Mouse (Mus musculus): ENCODE results near the gene Dvl1. TPM values are rescaled to one million over a fixed set of nuclear protein-coding genes. Genes with fewer than 3 reads are reported as not detected.

The Dvl1 gene
- polyA plus RNA-seq, 1 experiment: 46.6 TPM

DNA sequence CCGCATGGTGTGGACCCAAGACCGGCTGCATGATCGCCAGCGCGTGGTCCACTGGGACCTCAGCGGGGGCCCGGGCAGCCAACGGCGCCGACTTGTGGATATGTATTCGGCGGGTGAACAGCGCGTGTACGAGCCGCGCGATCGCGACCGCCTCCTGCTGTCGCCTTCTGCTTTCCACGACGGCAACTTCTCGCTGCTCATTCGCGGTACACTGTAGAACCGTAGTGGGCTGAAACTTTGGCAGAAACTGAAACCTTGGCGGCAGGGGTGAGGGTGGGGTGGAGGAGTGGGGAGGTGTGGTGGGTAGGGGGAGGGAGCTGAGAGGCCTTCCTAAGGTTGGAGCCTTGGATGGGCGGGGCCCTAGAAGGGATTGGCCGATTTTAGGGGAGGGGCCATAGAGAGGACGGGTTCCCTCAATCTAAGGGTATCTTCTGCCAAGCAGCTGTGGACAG, 6.2 kb upstream of the Dvl1 start:
- Histone ChIP-seq H3K79me3 (ENCODE audit: low read depth) (peaks cover 4% of the 10 kb centered on the region), H3K36me3 (ENCODE audit: control insufficient read depth, insufficient read depth) (peaks cover 9% of the 10 kb centered on the region), H3K79me2 (ENCODE audit: control insufficient read depth, insufficient read depth) (peaks cover 14% of the 10 kb centered on the region), H3K27me3 (ENCODE audit: control insufficient read depth, insufficient read depth, insufficient read length) (no peaks in the 10 kb centered on the region), H3K4me3 (ENCODE audit: insufficient read depth, poor library complexity, severe bottlenecking) (peak overlapping the region; percentile 37), H3ac (ENCODE audit: control insufficient read depth, insufficient read length, low read depth) (peak overlapping the region; percentile 61)
- TF ChIP-seq CEBPB (IDR thresholded peaks at IDR 0.05; ENCODE audit: low read depth) (no peak), FOSL1 (IDR thresholded peaks at IDR 0.05; ENCODE audit: insufficient read depth, low read length, poor library complexity, severe bottlenecking) (no peak), CTCF (IDR thresholded peaks at IDR 0.05; ENCODE audit: control insufficient read depth, insufficient read depth, insufficient read length) (peak; percentile 64)

- Histone ChIP-seq H3ac (ENCODE audit: control insufficient read depth, insufficient read length, low read depth) (no peak overlapping the region), H3K4me3 (ENCODE audit: insufficient read depth, poor library complexity, severe bottlenecking) (no peak overlapping the region), H3K36me3 (ENCODE audit: control insufficient read depth, insufficient read depth) (peaks cover 9% of the 10 kb centered on the region), H3K79me2 (ENCODE audit: control insufficient read depth, insufficient read depth) (peaks cover 14% of the 10 kb centered on the region), H3K27me3 (ENCODE audit: control insufficient read depth, insufficient read depth, insufficient read length) (no peaks in the 10 kb centered on the region), H3K79me3 (ENCODE audit: low read depth) (peaks cover 4% of the 10 kb centered on the region)
- TF ChIP-seq CTCF (IDR thresholded peaks at IDR 0.05; ENCODE audit: control insufficient read depth, insufficient read depth, insufficient read length): no peak
- no peak for TF ChIP-seq CEBPB (IDR thresholded peaks at IDR 0.05; ENCODE audit: low read depth)
- TF ChIP-seq USF1 (IDR thresholded peaks at IDR 0.05; ENCODE audit: low read depth): no peak
- no peak for TF ChIP-seq MYOD1 (IDR thresholded peaks at IDR 0.05; ENCODE audit: control insufficient read depth, insufficient read length, low read depth)
- no peak for TF ChIP-seq MAX (IDR thresholded peaks at IDR 0.05)
- no peak for TF ChIP-seq MYOG (IDR thresholded peaks at IDR 0.05; ENCODE audit: control insufficient read depth, extremely low read depth, insufficient read length)
- TF ChIP-seq FOSL1 (IDR thresholded peaks at IDR 0.05; ENCODE audit: insufficient read depth, low read length, poor library complexity, severe bottlenecking): no peak
Measured at GRCm38 (mm10) chr4:155841651-155842270, 5.4 kb upstream of the Dvl1 start.

- peaks cover 10% of the 10 kb centered on the region for H3K79me3 ChIP-seq (ENCODE audit: low read depth)
- H3K79me2 ChIP-seq (ENCODE audit: control insufficient read depth, insufficient read depth): peaks cover 22% of the 10 kb centered on the region
- H3K4me3 ChIP-seq (ENCODE audit: insufficient read depth, poor library complexity, severe bottlenecking): no peak overlapping the region
- no peak overlapping the region for H3ac ChIP-seq (ENCODE audit: control insufficient read depth, insufficient read length, low read depth)
- peaks cover 9% of the 10 kb centered on the region for H3K36me3 ChIP-seq (ENCODE audit: control insufficient read depth, insufficient read depth)
- H3K27me3 ChIP-seq (ENCODE audit: control insufficient read depth, insufficient read depth, insufficient read length): no peaks in the 10 kb centered on the region
- TF ChIP-seq MYOG (IDR thresholded peaks at IDR 0.05; ENCODE audit: control insufficient read depth, extremely low read depth, insufficient read length) (no peak), MAX (IDR thresholded peaks at IDR 0.05) (no peak), USF1 (IDR thresholded peaks at IDR 0.05; ENCODE audit: low read depth) (no peak), FOSL1 (IDR thresholded peaks at IDR 0.05; ENCODE audit: insufficient read depth, low read length, poor library complexity, severe bottlenecking) (no peak)
Measured at GRCm38 (mm10) chr4:155843231-155843630, 4.0 kb upstream of the Dvl1 start.

DNA sequence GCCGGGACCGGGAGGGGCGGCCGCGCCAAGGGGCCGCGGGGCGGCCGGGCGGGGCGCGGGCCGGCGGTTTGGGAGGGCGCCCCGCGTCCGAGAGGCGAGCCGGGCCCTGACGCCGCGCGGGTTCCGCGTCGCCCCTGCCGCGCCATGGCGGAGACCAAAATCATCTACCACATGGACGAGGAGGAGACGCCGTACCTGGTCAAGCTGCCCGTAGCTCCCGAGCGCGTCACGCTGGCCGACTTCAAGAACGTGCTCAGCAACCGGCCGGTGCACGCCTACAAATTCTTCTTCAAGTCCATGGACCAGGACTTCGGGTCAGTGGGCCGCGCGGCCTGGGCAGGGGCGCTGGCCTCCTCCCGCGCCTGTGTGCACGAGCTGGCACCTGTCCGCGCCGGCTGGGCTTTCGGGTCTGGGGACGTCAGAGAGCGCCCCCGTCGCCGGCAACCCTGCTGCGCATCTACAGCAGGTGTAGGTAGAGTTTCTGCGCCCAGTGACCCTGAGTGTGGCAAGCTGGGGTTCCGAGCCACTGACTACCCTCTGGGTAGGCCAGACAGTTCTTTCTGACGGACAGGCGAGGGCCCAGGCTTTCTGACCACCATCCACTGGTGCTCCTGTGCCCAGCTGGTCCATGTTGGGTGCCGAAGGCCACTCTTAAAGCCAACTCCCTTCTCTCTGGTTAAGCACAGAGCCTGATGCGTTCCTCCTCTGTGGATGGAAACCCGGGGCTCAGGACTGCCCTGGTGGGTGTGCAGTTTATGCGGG, 570 bp downstream of the Dvl1 start:
- Histone ChIP-seq H3ac (ENCODE audit: control insufficient read depth, insufficient read length, low read depth) (peak overlapping the region; percentile 81), H3K79me2 (ENCODE audit: control insufficient read depth, insufficient read depth) (peaks cover 54% of the 10 kb centered on the region), H3K4me3 (ENCODE audit: insufficient read depth, poor library complexity, severe bottlenecking) (peak overlapping the region; percentile 76), H3K79me3 (ENCODE audit: low read depth) (peaks cover 51% of the 10 kb centered on the region), H3K36me3 (ENCODE audit: control insufficient read depth, insufficient read depth) (peaks cover 9% of the 10 kb centered on the region), H3K27me3 (ENCODE audit: control insufficient read depth, insufficient read depth, insufficient read length) (no peaks in the 10 kb centered on the region)
- TF ChIP-seq CTCF (IDR thresholded peaks at IDR 0.05; ENCODE audit: control insufficient read depth, insufficient read depth, insufficient read length) (peak; percentile 22), FOSL1 (IDR thresholded peaks at IDR 0.05; ENCODE audit: insufficient read depth, low read length, poor library complexity, severe bottlenecking) (no peak)

DNA sequence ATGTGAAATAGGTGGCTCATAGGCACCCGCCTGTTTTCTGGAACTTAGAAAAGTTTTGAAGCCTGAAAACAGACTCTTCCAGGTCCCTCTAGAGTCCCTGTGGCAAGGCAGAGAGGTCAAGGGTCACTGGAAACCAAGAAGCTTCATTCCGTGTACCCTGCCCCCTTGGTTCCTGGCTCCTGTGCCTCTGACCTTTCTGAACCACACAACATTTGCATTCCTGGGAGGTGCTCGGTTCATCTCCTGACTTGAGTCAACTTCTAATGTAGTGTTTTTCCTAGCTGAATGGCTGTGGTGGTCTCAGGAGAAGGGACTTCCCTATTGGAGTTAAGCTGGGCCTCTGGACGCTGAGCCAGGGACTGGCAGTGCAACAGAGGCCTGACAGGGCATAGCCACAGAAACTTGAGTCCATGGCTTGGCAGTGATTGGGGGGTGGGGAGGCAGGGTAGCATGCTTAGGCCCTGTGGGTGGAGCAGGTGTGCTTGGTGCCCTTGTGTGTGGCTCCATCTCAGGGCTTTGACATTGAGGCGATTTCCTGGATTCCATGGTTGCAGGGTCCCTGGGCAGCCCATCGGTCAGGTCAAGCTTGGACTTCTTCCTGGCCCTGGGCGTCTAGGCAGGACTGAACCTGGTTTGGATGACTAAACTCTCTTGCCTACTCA, 1.4 kb downstream of the Dvl1 start:
- H3K79me3 ChIP-seq (ENCODE audit: low read depth): peaks cover 56% of the 10 kb centered on the region
- TF ChIP-seq MAX (IDR thresholded peaks at IDR 0.05) (no peak), MYOD1 (IDR thresholded peaks at IDR 0.05; ENCODE audit: control insufficient read depth, insufficient read length, low read depth) (no peak), MYOG (IDR thresholded peaks at IDR 0.05; ENCODE audit: control insufficient read depth, extremely low read depth, insufficient read length) (no peak), USF1 (IDR thresholded peaks at IDR 0.05; ENCODE audit: low read depth) (no peak), CEBPB (IDR thresholded peaks at IDR 0.05; ENCODE audit: low read depth) (no peak), FOSL1 (IDR thresholded peaks at IDR 0.05; ENCODE audit: insufficient read depth, low read length, poor library complexity, severe bottlenecking) (no peak), CTCF (IDR thresholded peaks at IDR 0.05; ENCODE audit: control insufficient read depth, insufficient read depth, insufficient read length) (no peak)
- H3ac ChIP-seq (ENCODE audit: control insufficient read depth, insufficient read length, low read depth): peak overlapping the region; percentile 43
- H3K79me2 ChIP-seq (ENCODE audit: control insufficient read depth, insufficient read depth): peaks cover 61% of the 10 kb centered on the region
- H3K4me3 ChIP-seq (ENCODE audit: insufficient read depth, poor library complexity, severe bottlenecking): peak overlapping the region; percentile 76
- H3K27me3 ChIP-seq (ENCODE audit: control insufficient read depth, insufficient read depth, insufficient read length): no peaks in the 10 kb centered on the region
- peaks cover 5% of the 10 kb centered on the region for H3K36me3 ChIP-seq (ENCODE audit: control insufficient read depth, insufficient read depth)
